Mouse (Mus musculus): Measurements from ENCODE around the gene Gabrb2. TPM values are rescaled to one million over a fixed set of nuclear protein-coding genes. Genes with fewer than 3 reads are reported as not detected.

Gene Gabrb2
- total RNA-seq, 2 experiments from 2014 or later = 0.64 to 1.6 TPM

DNA sequence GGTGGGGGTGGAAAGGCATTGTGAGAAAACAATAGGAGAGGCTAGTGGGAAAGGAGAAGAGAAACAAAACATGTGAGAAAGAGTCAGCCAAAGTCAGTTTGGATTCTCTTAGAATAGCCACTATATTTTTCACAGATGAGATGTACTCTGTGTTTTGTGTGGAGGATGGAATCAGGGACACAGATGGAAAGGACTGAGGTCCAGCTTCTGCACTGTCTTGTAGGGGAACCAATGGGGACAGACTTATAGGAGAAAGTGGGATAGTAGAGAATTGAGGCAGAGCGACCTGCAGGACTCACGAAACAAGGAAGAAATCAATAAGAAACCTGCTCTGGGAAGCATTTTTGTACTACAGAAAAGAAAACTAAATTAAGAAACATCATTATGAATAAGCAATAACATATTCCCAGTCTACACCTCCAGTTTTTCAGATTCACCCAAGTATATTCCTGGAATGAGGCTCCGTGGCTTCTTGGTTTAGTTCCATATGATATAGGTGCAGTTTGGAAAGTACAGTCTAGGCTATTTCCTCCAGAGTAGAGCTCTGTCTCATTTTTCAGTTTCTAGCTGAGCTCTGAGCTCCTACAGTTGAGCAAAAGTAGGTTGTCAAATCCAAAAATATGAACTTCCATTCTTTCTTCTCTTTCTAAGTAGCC is 108.8 kb downstream of the Gabrb2 start:
- DNase-seq = no peak

DNA sequence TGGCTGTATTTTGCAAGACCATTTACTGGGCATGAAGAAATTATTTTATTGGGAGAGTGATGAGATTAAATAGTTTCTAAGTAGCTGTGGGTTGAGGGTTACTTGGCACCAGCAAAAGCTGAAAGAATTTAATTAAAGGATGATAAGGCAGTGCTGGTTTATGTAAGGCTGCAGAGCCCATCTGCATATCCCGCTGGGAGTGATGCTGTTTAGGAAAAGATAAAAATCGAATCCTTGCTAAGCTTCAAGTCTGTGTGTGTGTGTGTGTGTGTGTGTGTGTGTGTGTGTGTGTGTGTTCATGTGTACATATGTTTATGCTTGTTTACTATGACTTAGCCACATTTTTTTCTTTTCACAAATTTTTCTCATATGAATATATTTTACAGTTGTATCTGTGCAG is 113.0 kb downstream of the Gabrb2 start:
- DNase-seq = no peak
- intact Hi-C loops (cut with DNase I) = no loop called here

More for the DNA sequence above, 108.8 kb downstream of the Gabrb2 start:
- intact Hi-C loops (cut with DNase I) = no loop called here

DNA sequence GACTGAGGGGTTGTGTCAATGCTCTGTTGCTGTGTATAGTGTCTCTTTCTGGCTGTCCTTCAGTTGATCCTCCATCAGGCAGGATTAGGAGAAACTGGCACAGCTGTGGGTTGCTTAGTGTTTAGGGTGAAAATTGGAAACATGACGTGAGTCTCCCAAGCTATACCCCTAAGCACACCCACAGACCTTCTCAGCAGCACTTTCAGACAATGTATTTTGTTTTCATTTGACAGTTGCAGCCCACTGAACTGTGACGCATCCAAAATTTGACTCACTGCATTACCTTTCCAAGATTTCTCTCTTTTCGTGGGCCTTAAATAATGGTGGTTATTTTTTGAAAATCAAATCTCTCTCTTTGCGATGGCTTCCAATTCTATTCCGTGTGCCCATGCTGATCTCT is 115.7 kb downstream of the Gabrb2 start:
- intact Hi-C loops (cut with DNase I) = no loop called here

DNA sequence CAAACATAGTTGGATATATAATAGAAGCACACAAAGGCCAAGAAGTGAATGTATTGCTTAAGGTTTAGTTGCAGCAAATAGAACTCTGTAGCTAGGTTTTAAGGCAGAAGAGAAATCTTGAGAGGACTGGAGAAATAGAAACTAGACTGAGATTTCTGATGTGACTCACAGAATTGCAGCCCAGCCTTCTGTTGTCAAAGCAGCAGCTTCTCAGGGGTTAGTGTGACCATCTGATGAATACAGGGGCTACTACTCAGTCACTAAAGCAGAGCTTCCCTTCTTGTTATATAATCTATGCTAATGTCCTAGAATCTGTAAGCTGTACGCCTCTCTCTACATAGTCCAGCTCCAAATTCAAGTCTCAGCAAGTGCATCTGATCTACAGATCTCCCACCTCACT is 116.3 kb downstream of the Gabrb2 start:
- DNase-seq = no peak
- intact Hi-C loops (cut with DNase I) = no loop called here

More for the DNA sequence above, 115.7 kb downstream of the Gabrb2 start:
- DNase-seq = no peak

DNA sequence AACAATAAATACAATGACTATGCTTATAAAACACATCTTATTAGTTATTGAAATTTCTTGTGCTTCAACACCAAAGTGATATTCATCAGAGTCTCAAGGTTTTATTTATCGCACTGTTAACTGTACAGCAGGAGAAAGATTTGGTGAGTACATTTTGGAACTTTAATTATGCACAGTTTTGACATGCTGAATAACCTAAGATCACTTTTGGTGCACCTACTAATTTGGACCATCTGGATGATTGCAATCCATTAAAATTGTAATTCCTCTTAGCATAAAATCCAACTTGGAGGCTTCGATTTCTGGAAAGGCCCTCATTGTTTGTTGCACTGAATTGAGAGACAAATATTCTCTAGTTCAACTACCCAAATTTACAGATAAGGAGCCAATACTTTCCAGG is 123.3 kb downstream of the Gabrb2 start:
- intact Hi-C loops (cut with DNase I) = no loop called here
- DNase-seq = no peak

DNA sequence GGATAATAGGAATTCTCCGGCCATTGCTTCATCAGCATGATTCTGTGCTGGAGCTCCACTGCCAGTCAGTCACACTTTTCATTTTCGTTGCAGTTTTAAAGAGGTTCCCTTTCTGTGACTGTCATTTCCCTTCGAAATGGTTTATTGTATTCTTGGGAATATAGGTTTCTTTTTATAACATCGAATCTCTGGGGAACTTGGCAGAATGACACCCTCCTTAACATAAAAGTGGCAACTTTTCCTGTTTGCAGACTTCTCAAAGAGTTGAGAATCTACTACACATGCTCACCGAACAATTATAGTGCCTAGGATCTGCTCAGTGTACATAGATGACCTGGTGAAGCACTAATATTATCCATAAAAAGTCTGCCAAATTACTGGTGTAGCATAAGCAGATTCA is 146.5 kb downstream of the Gabrb2 start:
- intact Hi-C loops (cut with DNase I) = no loop called here
- DNase-seq = no peak

DNA sequence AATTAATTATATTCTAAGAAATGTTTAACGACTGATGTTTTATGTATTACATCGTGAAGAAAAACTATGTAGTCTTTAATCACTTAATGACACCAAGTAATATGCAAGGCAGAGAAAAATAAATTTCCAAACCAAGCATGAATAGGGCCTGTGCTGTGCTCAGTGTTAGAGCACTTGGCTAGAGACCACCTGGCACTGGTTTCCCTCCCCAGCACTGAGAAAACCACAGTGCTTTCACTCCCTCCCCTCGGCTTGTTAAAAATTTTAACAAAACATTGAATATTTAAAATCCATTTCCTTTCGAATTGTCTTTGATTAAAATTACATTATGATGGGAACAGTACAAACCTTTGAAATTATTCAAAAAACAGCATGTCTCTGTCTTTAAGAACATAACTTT is 151.9 kb downstream of the Gabrb2 start:
- intact Hi-C loops (cut with DNase I) = no loop called here
- no peak for DNase-seq

DNA sequence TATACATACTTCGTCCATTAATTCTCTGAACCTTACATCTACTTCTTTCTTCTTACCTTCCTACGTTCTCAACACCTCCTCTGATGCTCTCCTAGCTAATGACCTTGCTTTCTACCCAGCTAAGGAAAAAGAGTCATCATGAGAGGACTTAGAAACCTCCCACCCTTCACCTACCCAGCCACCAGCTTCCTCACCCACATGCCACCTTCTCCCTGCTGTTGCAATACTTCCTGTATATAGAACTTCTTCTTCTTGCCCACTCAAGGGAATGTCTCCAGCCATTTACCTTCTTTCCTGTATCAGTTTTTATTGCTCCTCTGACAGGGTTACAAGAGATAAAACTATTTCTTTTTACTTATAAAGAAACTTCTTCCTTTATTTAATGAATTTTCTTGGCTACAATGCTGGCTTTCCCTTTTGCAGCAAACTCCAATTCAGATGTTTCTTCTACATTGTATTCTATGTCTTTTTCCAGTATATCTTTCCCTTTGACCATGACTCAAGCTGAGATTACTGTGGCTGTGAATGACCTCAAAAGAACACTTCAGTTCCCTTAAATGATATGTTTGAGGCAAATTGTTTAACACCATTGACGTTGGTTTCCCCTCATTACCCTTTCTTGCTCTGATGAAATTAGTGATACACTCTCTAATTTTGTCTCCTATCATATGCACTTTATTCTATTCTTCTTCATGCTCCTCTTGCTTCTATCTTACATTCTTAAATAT is 155.8 kb downstream of the Gabrb2 start:
- DNase-seq = no peak
- intact Hi-C loops (cut with DNase I) = no loop called here

DNA sequence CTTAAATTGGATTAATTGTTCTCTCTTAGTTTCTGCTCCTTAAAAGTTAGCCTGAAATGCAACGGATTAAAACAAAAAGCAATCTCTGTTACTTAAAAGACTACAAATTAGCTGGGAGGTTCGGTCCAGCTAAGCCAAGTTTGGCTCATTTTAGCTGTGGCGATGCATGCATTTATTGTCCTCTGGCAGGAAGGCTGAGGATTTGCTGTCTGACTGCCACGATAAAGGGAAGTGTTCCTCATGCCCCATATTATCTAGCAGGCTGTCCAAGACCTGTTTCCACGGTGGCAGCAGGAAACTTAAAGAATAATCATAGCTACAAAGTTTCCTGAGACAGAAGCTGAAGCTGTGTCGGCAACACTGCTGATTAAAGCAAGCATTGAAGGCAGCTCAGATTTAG is 160.2 kb downstream of the Gabrb2 start:
- intact Hi-C loops (cut with DNase I) = no loop called here
- DNase-seq = no peak

DNA sequence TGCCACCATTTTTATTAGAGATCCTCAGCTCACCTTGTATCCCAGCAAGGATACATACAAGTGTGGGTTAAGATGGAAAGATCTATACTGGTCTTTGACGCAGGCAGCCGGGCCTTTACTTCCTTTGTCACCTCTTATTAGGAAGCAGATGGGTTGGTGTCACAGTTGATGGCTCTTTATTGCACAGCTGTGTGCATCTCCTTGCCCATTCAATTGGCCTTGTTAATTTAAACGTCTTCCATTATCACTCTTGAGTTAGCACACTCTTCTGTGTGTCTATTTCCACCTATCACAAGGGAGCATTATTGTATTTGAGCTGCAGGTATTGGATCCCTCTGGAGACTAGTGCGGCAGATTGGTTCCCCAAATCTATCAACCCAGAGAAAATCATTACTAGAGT is 161.6 kb downstream of the Gabrb2 start:
- intact Hi-C loops (cut with DNase I) = no loop called here
- no peak for DNase-seq

DNA sequence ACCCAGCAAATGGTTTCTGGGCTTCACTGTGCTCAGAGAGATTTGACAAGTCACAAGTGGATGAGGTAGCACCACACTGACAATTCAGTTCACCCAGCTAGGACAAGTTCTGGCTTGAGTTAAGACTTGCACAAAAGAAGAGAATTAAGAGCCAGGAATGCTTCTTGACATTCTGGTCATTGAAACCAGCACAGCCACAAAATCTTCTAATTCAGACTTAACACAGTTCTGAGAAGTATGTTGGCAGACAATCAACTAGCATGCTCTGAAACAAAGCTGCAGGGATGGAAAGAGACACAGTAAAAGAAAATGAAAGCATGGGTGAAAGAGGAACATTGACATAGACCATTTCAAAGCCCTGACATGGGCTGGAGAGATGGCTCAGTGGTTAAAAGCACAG is 162.2 kb downstream of the Gabrb2 start:
- no peak for DNase-seq
- intact Hi-C loops (cut with DNase I) = no loop called here

DNA sequence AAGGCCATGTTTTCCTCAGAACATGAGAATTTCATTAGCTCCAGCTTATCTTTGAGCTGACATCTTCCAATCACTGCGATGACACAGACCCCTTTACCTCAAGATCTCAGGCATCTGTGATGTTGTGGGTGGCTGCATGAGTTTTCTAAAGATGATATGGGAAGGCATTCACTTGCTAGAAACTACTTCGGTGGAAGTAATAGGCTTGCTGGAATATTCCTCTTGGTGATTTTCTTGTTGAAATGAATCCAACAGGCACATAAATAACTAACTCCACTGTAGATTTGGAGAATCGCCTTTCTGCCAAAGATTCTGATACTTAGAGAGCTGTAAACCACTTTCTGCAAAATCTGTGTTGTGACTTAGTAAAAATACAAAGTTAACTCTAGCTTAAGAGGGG is 172.9 kb downstream of the Gabrb2 start:
- DNase-seq = no peak
- intact Hi-C loops (cut with DNase I) = no loop called here

DNA sequence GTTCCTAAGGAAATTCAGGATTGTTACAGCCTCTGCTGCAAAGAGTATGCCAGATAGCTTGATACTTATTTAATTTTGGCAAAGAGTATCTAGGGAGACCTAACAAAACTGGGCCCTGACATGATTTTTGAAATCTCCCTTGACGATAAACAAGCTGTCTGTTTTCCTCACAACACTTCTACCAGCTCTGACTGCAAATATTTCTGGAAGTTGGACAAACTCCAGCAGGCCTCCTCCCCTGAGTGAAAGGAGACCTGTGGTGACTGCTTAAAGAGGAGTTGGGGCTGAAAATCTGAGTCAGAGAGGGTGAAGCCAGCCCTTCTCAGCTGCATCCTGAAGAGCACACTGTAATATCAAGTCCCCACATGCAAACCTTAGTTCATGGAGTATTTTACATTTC is 186.7 kb downstream of the Gabrb2 start:
- DNase-seq = peak; percentile 41 to 43
- intact Hi-C loops (cut with DNase I) = no loop called here

DNA sequence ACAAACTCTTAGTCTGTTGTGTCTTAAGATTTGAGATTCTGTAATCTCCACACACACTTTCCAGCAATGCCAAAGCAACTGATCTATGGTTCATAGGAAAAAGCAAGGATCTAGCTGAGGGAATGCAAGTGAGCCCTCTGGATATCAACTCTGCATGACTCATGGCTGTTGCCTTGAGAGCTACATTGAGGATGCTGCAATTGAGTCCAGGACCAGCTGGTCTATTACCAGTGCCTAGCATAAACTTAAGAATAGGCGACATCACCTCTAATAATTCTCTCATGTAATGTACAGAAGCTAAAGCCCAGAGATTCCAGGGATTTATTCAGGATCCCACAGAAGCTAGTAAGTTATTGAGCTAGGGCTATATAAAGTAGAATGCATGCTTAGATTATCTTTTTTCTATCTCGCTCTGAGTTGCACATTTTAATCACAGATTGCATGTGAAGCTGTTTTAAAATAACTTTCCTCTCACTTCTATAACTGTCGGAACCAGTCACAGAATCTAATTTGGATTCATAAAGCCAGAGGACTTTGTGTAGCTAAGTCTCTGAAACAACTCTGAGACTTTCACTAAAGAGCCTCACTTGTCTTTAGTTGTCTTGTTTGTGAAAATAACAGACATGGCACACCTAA is 189.7 kb downstream of the Gabrb2 start:
- no peak for DNase-seq
- intact Hi-C loops (cut with DNase I) = no loop called here

DNA sequence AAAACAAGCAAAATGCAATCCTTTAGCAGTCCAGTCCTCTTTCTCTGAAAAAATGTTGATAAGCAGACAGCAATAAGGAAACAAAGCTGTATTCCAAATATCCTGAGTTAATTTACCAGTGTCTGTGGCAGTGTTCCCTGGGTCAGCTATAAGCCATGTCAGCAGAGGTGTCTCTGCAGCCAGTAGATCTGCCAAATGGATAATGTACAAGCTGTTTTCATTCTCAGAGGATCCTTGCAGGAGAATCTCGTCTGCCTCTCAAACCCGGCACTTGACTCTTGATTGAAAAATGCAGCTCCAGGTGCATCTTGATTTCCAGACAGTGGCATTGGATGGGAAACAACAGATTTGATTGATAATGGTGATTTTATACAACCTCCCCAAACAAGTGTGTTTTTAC is 198.6 kb downstream of the Gabrb2 start:
- intact Hi-C loops (cut with DNase I) = no loop called here
- no peak for DNase-seq

DNA sequence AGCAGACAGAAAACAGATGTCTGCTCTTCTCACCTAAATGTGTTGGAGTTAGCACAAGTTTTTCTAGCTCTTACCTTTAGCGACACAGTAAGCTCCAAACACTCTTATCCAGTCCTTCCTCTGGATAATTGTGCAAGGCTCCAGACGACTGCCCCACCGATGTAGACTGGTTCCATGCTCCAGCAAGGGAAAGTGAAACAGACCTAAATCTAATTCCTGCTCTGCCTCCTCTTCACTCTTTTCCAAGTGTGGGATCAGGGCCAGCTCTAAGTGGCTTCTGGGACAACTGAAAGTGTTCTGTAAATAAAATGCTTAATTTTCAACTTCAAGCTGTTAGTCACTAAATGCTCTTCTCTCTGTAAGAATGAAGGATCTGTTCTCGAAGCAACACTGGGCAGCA is 201.6 kb downstream of the Gabrb2 start:
- no peak for DNase-seq
- intact Hi-C loops (cut with DNase I) = no loop called here

DNA sequence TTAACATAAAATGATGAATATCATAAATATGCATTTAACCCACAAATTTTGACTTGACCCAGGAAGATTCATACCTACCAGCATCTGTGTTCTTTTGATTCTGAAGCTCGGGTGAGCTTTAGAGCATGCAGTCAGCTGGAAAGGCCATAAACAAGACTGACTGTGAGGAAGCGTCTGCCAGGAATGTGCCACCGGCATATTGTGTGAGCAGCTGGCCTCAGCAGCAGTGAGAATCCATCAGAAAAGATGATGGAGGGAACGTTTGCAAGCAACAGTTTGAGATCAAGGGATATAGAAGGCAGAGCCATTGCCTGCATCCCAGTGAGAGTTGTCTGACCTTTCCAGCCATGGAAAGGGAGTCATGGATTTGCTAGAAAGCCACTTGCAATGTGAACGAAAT is 230.6 kb downstream of the Gabrb2 start:
- intact Hi-C loops (cut with DNase I) = no loop called here
- no peak for DNase-seq

DNA sequence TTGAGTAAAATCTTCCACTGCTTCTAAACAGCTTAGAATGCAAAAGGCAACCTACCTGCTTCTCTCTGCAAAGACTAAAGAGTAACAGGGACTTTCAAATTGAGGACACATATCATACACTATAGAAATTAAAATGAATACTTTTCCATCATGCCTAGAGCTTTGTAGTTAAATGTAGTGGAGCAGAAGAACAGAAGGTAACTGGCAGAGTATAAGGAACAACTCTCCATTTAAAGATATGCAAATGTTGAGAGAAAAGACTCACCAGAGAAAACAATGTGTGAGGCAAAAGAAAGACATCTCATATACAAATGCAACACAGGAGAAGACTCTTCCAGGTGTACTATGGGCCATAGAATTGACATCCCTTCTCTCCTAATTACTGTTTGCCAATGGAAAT is 232.0 kb downstream of the Gabrb2 start:
- no peak for DNase-seq
- intact Hi-C loops (cut with DNase I) = no loop called here

DNA sequence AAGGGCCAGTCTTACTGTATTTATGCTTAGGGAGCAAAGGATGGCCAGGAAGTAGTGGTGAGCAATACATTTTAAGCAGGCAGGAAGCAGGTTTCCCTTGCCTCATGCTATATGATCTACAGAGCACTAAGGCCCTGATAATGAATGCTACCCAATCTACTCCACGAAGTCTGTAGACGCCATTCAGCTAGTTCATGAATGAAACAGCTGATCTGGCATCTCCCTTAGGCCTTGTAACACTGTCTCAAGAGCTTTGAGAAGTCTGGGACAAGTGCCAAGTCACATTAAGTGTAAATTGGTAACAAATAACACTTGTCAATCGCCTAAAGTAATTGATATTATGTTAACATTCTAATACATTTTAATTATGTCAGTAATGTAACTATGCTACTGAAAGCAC is 234.6 kb downstream of the Gabrb2 start:
- intact Hi-C loops (cut with DNase I) = no loop called here

DNA sequence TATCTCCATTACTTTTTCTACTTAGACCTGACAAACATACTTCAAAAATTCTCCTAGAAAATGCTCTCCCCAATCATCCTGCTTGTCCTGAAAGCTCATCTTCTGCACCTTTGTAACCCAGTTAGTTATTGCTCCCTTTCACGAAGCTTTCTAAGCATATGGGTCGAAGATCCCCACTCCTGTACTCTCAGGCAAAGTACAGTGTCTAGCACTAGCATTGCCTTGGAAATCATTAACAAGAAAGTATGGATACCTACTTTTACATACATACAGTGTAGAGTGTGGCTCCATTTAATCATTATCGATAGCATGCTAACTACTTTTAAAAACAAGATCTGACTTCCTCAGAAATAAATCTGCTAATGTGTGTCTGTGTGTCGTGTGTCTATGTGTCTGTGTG is 249.1 kb downstream of the Gabrb2 start:
- intact Hi-C loops (cut with DNase I) = no loop called here

More for the DNA sequence above, 234.6 kb downstream of the Gabrb2 start:
- no peak for DNase-seq

More for the DNA sequence above, 249.1 kb downstream of the Gabrb2 start:
- no peak for DNase-seq
